ENCODE assay signal across 23 mouse cellular contexts in the genomic region with DNA sequence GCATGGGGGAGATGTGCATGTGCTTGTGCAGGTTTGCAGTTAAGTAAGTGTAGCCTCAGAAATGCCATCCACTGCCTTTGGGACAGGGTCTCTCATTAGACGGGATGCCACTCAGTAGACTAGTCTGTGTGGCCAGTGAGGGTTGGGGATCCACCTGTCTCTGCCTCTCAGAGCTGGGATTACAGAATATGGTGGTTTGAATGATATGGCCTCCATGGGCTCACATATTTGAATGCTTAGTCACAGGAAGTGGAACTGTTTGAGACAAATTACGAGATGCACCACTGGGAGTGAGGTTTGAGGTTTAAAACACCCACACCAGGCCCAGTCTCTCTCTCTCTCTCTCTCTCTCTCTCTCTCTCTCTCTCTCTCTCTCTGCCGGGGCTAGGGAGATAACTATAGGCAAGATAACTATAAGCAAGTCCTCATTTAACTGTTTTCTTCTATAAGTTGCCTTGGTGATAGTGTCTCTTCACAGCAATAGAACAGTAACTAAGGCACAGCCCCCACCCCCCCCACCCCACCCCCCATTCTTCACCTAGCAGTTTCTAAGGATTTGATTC. TPM values are rescaled to one million over a fixed set of nuclear protein-coding genes. Genes with fewer than 3 reads are reported as not detected.
DNase-seq lines count a peak whose midpoint lies in the region; ATAC-seq and TF ChIP-seq lines count a peak whose summit lies in the region.
"Had no signal": no experiment of that assay in that cellular context is flagged by ENCODE, and none has a peak within 500 bp of the region (broad histone marks: within the 10 kb centered on the region; RNA-seq: fewer than 3 reads in every experiment).

No protein-coding gene starts in this region.

- 0 out of 2 replicates have a peak, but pooled peaks have one; percentile 14 for ATAC-seq in liver, embryonic 11.5 days (replicated peaks; ENCODE audit: low FRiP score)
- no peak for ATAC-seq in liver, postnatal 0 days
- ATAC-seq: forebrain, embryonic 13.5 days; forebrain, embryonic 16.5 days; hindbrain, embryonic 16.5 days; intestine, embryonic 15.5 days; Patski had no signal

- no peak for TF ChIP-seq EP300 in liver, postnatal 0 days (IDR thresholded peaks at IDR 0.05; ENCODE audit: low read depth)
- 0 out of 4 replicates have a peak, but pooled peaks of 1 of the 2 experiments have one; percentile 6 for TF ChIP-seq EP300 in MEL (IDR thresholded peaks at IDR 0.05; ENCODE audit: low read depth in 1 of 2, low read length in 2 of 2)

- no peak overlapping the region for H3K27ac ChIP-seq in liver, embryonic 11.5 days (ENCODE audit: low read depth, low read length)
- H3K27ac ChIP-seq in liver, postnatal 0 days (ENCODE audit: low read depth), result no peak overlapping the region
- H3K27ac ChIP-seq in MEL (ENCODE audit: control insufficient read depth, low read depth, low read length), result no peak overlapping the region
- H3K27ac ChIP-seq: forebrain, embryonic 10.5 days; forebrain, embryonic 13.5 days; hindbrain, embryonic 10.5 days; hindbrain, embryonic 13.5 days; intestine, embryonic 15.5 days had no signal

- H3K4me2 ChIP-seq in liver, embryonic 11.5 days, result no peak overlapping the region
- no peak overlapping the region for H3K4me2 ChIP-seq in liver, postnatal 0 days (ENCODE audit: low read depth, low read length)
- H3K4me2 ChIP-seq: forebrain, embryonic 13.5 days; heart, embryonic 11.5 days; hindbrain, embryonic 13.5 days; intestine, embryonic 15.5 days had no signal

- 0 out of 2 replicates have a peak, but pooled peaks cover 2% of the 10 kb centered on the region for H3K4me1 ChIP-seq in liver, embryonic 11.5 days (replicated peaks; ENCODE audit: control insufficient read depth, insufficient read depth, low read length)
- H3K4me1 ChIP-seq in liver, postnatal 0 days (ENCODE audit: insufficient read depth), result no peaks in the 10 kb centered on the region
- H3K4me1 ChIP-seq in MEL (ENCODE audit: control insufficient read depth in 1 of 2, insufficient read depth in 2 of 2, low read length in 2 of 2), result peaks cover 0 to 9% of the 10 kb centered on the region in 2 experiments; a peak in 1 of 4 replicates
- H3K4me1 ChIP-seq: forebrain, embryonic 10.5 days; forebrain, embryonic 13.5 days; hindbrain, embryonic 13.5 days; intestine, embryonic 15.5 days had no signal

- DNase-seq in liver, embryonic 11.5 days (ENCODE audit: low spot score), result no peak
- no peak for DNase-seq in liver, postnatal 0 days
- DNase-seq in 3T3-L1 (ENCODE audit: low read depth, low spot score) (peak; percentile 52), MEL (ENCODE audit: low read depth, low spot score) (peak; percentile 46)
- DNase-seq in T-cell, adult 2 months (ENCODE audit: low spot score), result no peak
- no peak for DNase-seq in kidney, postnatal 10 days
- DNase-seq: adrenal gland, adult 2 months; adrenal gland, postnatal 14 days; cerebellum, adult 11-12 months; cerebellum, adult 8-10 months; cerebellum, postnatal 10 days; cerebellum, postnatal 36 days; gastrocnemius, postnatal 10 days; gastrocnemius, postnatal 36 days had no signal

- no peak overlapping the region for H3K4me3 ChIP-seq in liver, embryonic 11.5 days (ENCODE audit: low read depth, low read length)
- H3K4me3 ChIP-seq in liver, postnatal 0 days (ENCODE audit: low read depth, low read length), result no peak overlapping the region
- no peak overlapping the region for H3K4me3 ChIP-seq in MEL (ENCODE audit: control insufficient read depth in 1 of 2, insufficient read depth in 1 of 2, low read depth in 2 of 2, low read length in 2 of 2)
- H3K4me3 ChIP-seq: forebrain, embryonic 10.5 days; forebrain, embryonic 13.5 days; hindbrain, embryonic 10.5 days; hindbrain, embryonic 13.5 days; intestine, embryonic 15.5 days had no signal

- no peaks in the 10 kb centered on the region for H3K9me3 ChIP-seq in liver, embryonic 11.5 days (ENCODE audit: control insufficient read depth, low read length)
- H3K9me3 ChIP-seq in liver, postnatal 0 days (ENCODE audit: low read length), result no peaks in the 10 kb centered on the region
- H3K9me3 ChIP-seq in MEL (replicated peaks; ENCODE audit: insufficient read depth, low read length), result no peaks in the 10 kb centered on the region
- H3K9me3 ChIP-seq: forebrain, embryonic 10.5 days; forebrain, embryonic 13.5 days; hindbrain, embryonic 10.5 days; hindbrain, embryonic 13.5 days; intestine, embryonic 15.5 days had no signal

- no peak for TF ChIP-seq POLR2A in MEL (IDR thresholded peaks at IDR 0.05; ENCODE audit: control insufficient read depth in 1 of 2, insufficient read depth in 1 of 2, low read depth in 1 of 2, low read length in 2 of 2, poor library complexity in 1 of 2)

- 64% methylated on average over 3 of the region's 3 CpGs for WGBS in liver, embryonic 11.5 days
- 79% methylated on average over 3 of the region's 3 CpGs for WGBS in liver, postnatal 0 days (ENCODE audit: insufficient replicate concordance)

- no peaks in the 10 kb centered on the region for H3K27me3 ChIP-seq in liver, embryonic 11.5 days (replicated peaks; ENCODE audit: control insufficient read depth, insufficient read depth, low read length)
- no peaks in the 10 kb centered on the region for H3K27me3 ChIP-seq in liver, postnatal 0 days (ENCODE audit: insufficient read depth, low read length)
- no peaks in the 10 kb centered on the region for H3K27me3 ChIP-seq in MEL (ENCODE audit: control insufficient read depth in 1 of 2, insufficient read depth in 2 of 2, low read length in 2 of 2)
- H3K27me3 ChIP-seq: forebrain, embryonic 13.5 days; hindbrain, embryonic 13.5 days; intestine, embryonic 15.5 days; Patski had no signal

- H3K9ac ChIP-seq in liver, embryonic 11.5 days (ENCODE audit: low read depth, low read length), result no peak overlapping the region
- no peak overlapping the region for H3K9ac ChIP-seq in liver, postnatal 0 days (replicated peaks)
- H3K9ac ChIP-seq in MEL (ENCODE audit: control insufficient read depth, low read depth, low read length, poor library complexity, severe bottlenecking), result no peak overlapping the region
- H3K9ac ChIP-seq: forebrain, embryonic 13.5 days; hindbrain, embryonic 13.5 days; intestine, embryonic 15.5 days had no signal

- no peak for TF ChIP-seq RAD21 in MEL (IDR thresholded peaks at IDR 0.05; ENCODE audit: low read depth, low read length)

- TF ChIP-seq CTCF in liver, postnatal 0 days (IDR thresholded peaks at IDR 0.05; ENCODE audit: low read depth), result no peak
- TF ChIP-seq CTCF in MEL (IDR thresholded peaks at IDR 0.05 in 2 of 3, conservative IDR thresholded peaks at IDR 0.05 in 1 of 3; ENCODE audit: control insufficient read depth in 1 of 3, insufficient read depth in 1 of 3, low read depth in 2 of 3, low read length in 3 of 3, poor library complexity in 1 of 3, severe bottlenecking in 1 of 3), result no peak

- H3K79me2 ChIP-seq in MEL (ENCODE audit: control insufficient read depth, insufficient read depth, low read length, poor library complexity), result no peaks in the 10 kb centered on the region

- peaks cover 5% of the 10 kb centered on the region; the same call in 1 of the 2 replicates for H3K36me3 ChIP-seq in liver, embryonic 11.5 days (ENCODE audit: control insufficient read depth, insufficient read depth, low read length)
- H3K36me3 ChIP-seq in liver, postnatal 0 days (replicated peaks; ENCODE audit: insufficient read depth, low read length), result no peaks in the 10 kb centered on the region; the same call in none of the 2 replicates
- H3K36me3 ChIP-seq in MEL (ENCODE audit: control insufficient read depth in 1 of 2, insufficient read depth in 2 of 2, low read length in 2 of 2), result peaks cover 3 to 4% of the 10 kb centered on the region in 2 experiments; a peak in 3 of 4 replicates

TF ChIP-seq in MEL, 35 proteins besides CTCF, POLR2A, EP300 and RAD21:
- TF ChIP-seq USF1 (IDR thresholded peaks at IDR 0.05; ENCODE audit: low read depth, low read length) (no peak), MAFK (IDR thresholded peaks at IDR 0.05; ENCODE audit: borderline replicate concordance, low read depth, low read length) (no peak), JUND (IDR thresholded peaks at IDR 0.05; ENCODE audit: low read depth, low read length) (peak; percentile 97), ETS1 (IDR thresholded peaks at IDR 0.05; ENCODE audit: low read depth, low read length) (0 out of 2 replicates have a peak, but pooled peaks have one; percentile 9), HCFC1 (IDR thresholded peaks at IDR 0.05; ENCODE audit: low read depth, low read length) (no peak), TCF12 (IDR thresholded peaks at IDR 0.05; ENCODE audit: low read depth, low read length) (no peak), ZC3H11A (IDR thresholded peaks at IDR 0.05; ENCODE audit: low read depth, low read length) (no peak), SMC3 (IDR thresholded peaks at IDR 0.05; ENCODE audit: low read depth, low read length) (no peak)

RNA-seq across cellular contexts. Expression of gene Rcn1, which starts 18.3 kb away (rescaled TPM):
- polyA plus RNA-seq in liver, embryonic 11.5 days (2014; fragmentation: Nextera tagmentation; extraction: Ambion mirVana), result 76.1 and 79.6 TPM in 2 replicates
- 8.6 and 9.2 TPM in 2 replicates for polyA plus RNA-seq in liver, postnatal 0 days (2015; fragmentation: Nextera tagmentation; extraction: Ambion mirVana)
- total RNA-seq in MEL (2012; rRNA removed), result 43.2 and 45.7 TPM in 2 replicates
- 10 to 100 TPM in 1 of 2 experiments, not detected in 1; 51.0 TPM for polyA plus RNA-seq in MEL (2012; ENCODE audit: insufficient read depth in 1 of 2, insufficient read length in 2 of 2, low read depth in 1 of 2, low replicate concordance in 2 of 2, missing spikeins in 1 of 2)

Comparison
In these comparisons a context has a peak if more than half of its experiments do, and no peak if none do; other contexts are left out.
1. DNase-seq: peak in 3T3-L1 (single experiment) and MEL (single experiment); none in liver, embryonic 11.5 days (single experiment), liver, postnatal 0 days (single experiment), T-cell, adult 2 months (single experiment) and kidney, postnatal 10 days (single experiment).